Mouse (Mus musculus): ENCODE measurements around the gene Fgfr1op. TPM values are rescaled to one million over a fixed set of nuclear protein-coding genes. Genes with fewer than 3 reads are reported as not detected.

Fgfr1op gene
- total and polyA plus RNA-seq, 3 experiments, result 13.7 to 47.3 (median 24.8) TPM

DNA sequence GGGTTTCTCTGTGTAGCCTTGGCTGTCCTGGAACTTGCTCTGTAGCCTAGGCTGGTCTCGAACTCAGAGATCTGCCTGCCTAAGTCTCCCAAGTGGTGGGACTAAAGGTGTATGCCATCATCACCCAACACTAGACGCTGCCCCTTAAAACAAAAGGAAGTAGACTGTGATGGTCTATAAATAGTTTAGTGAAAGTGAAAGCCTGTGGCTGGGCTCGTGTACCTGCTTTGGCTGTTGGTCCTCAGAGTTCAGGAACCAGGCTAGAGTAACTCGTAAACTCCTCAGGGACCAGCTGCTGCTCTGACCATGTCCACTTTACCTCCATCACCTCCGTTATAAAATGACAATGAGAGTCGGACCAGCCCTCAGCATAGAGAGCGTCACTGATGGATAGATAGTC lies 5.0 kb downstream of the Fgfr1op start:
- H3K9me3 ChIP-seq (replicated peaks), result no peaks in the 10 kb centered on the region
- peaks cover 7% of the 10 kb centered on the region for H3K4me1 ChIP-seq (ENCODE audit: insufficient read depth, low read depth, low read length)
- TF ChIP-seq CTCF (IDR thresholded peaks at IDR 0.05; ENCODE audit: low read depth, low read length) (no peak), GATA2 (IDR thresholded peaks at IDR 0.05; ENCODE audit: borderline replicate concordance, low read depth, low read length) (no peak), TAL1 (conservative IDR thresholded peaks at IDR 0.05; ENCODE audit: low read depth, low read length) (no peak), GATA1 (IDR thresholded peaks at IDR 0.05; ENCODE audit: borderline replicate concordance, low read length) (no peak), POLR2AphosphoS5 (IDR thresholded peaks at IDR 0.05; ENCODE audit: insufficient replicate concordance, low read depth, low read length) (no peak)
- ATAC-seq (ENCODE audit: extremely low read depth, insufficient number of reproducible peaks, low FRiP score, poor library complexity, severe bottlenecking) (no peak), DNase-seq (ENCODE audit: low spot score) (no peak)
- H3K4me3 ChIP-seq (ENCODE audit: low read depth, low read length), result no peak overlapping the region
- peaks cover 68% of the 10 kb centered on the region for H3K36me3 ChIP-seq (replicated peaks)
- H3K27me3 ChIP-seq (ENCODE audit: insufficient read depth, low read length), result no peaks in the 10 kb centered on the region

GRCm38 (mm10) chr17:8171081-8171480 lies 5.8 kb downstream of the Fgfr1op start:
- Histone ChIP-seq H3K4me3 (ENCODE audit: low read depth, low read length) (no peak overlapping the region), H3K27me3 (ENCODE audit: insufficient read depth, low read length) (no peaks in the 10 kb centered on the region), H3K4me1 (ENCODE audit: insufficient read depth, low read depth, low read length) (peaks cover 7% of the 10 kb centered on the region), H3K9me3 (replicated peaks) (no peaks in the 10 kb centered on the region), H3K36me3 (replicated peaks) (peaks cover 75% of the 10 kb centered on the region)
- TF ChIP-seq CTCF (IDR thresholded peaks at IDR 0.05; ENCODE audit: low read depth, low read length), result no peak
- TF ChIP-seq GATA1 (IDR thresholded peaks at IDR 0.05; ENCODE audit: borderline replicate concordance, low read length), result no peak
- no peak for TF ChIP-seq POLR2AphosphoS5 (IDR thresholded peaks at IDR 0.05; ENCODE audit: insufficient replicate concordance, low read depth, low read length)
- TF ChIP-seq GATA2 (IDR thresholded peaks at IDR 0.05; ENCODE audit: borderline replicate concordance, low read depth, low read length), result no peak
- TF ChIP-seq TAL1 (conservative IDR thresholded peaks at IDR 0.05; ENCODE audit: low read depth, low read length), result no peak
- DNase-seq (ENCODE audit: low spot score) (no peak), ATAC-seq (ENCODE audit: extremely low read depth, insufficient number of reproducible peaks, low FRiP score, poor library complexity, severe bottlenecking) (no peak)

DNA sequence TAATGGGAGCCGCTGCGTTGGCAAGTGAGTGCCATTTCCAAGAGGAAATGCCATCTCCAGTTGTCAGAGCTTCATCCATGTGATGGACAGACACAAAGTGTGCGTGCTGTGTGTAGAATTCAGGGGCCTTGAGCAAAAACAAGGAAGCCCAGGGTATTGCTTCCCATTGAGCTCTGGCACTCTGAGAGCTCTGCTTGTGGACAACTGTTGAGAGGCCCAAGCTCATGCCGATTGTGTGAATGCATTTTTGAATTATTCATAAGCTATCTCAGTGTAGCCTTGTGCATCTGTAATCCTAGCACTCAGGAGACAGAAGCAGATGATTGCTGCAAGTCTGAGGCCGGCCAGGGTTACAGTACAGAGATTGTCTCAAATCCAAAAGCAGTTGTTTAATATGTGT lies 11.8 kb downstream of the Fgfr1op start:
- Histone ChIP-seq H3K4me3 (ENCODE audit: low read depth, low read length) (no peak overlapping the region), H3K9me3 (replicated peaks) (no peaks in the 10 kb centered on the region), H3K27me3 (ENCODE audit: insufficient read depth, low read length) (no peaks in the 10 kb centered on the region), H3K4me1 (ENCODE audit: insufficient read depth, low read depth, low read length) (no peaks in the 10 kb centered on the region), H3K36me3 (replicated peaks) (peaks cover 88% of the 10 kb centered on the region)
- ATAC-seq (ENCODE audit: extremely low read depth, insufficient number of reproducible peaks, low FRiP score, poor library complexity, severe bottlenecking) (no peak), DNase-seq (ENCODE audit: low spot score) (no peak)
- no peak for TF ChIP-seq GATA2 (IDR thresholded peaks at IDR 0.05; ENCODE audit: borderline replicate concordance, low read depth, low read length)
- no peak for TF ChIP-seq GATA1 (IDR thresholded peaks at IDR 0.05; ENCODE audit: borderline replicate concordance, low read length)
- TF ChIP-seq CTCF (IDR thresholded peaks at IDR 0.05; ENCODE audit: low read depth, low read length), result no peak
- TF ChIP-seq POLR2AphosphoS5 (IDR thresholded peaks at IDR 0.05; ENCODE audit: insufficient replicate concordance, low read depth, low read length), result no peak

GRCm38 (mm10) chr17:8183815-8184214 lies 18.5 kb downstream of the Fgfr1op start:
- H3K4me3 ChIP-seq (ENCODE audit: low read depth, low read length), result no peak overlapping the region
- peaks cover 89% of the 10 kb centered on the region for H3K36me3 ChIP-seq (replicated peaks)
- H3K27me3 ChIP-seq (ENCODE audit: insufficient read depth, low read length), result no peaks in the 10 kb centered on the region
- TF ChIP-seq TAL1 (conservative IDR thresholded peaks at IDR 0.05; ENCODE audit: low read depth, low read length), result no peak
- no peak for TF ChIP-seq POLR2AphosphoS5 (IDR thresholded peaks at IDR 0.05; ENCODE audit: insufficient replicate concordance, low read depth, low read length)
- TF ChIP-seq GATA1 (IDR thresholded peaks at IDR 0.05; ENCODE audit: borderline replicate concordance, low read length), result no peak
- no peak for TF ChIP-seq GATA2 (IDR thresholded peaks at IDR 0.05; ENCODE audit: borderline replicate concordance, low read depth, low read length)
- no peak for TF ChIP-seq CTCF (IDR thresholded peaks at IDR 0.05; ENCODE audit: low read depth, low read length)
- H3K9me3 ChIP-seq (replicated peaks), result no peaks in the 10 kb centered on the region
- ATAC-seq (ENCODE audit: extremely low read depth, insufficient number of reproducible peaks, low FRiP score, poor library complexity, severe bottlenecking), result no peak
- no peak for DNase-seq (ENCODE audit: low spot score)
- H3K4me1 ChIP-seq (ENCODE audit: insufficient read depth, low read depth, low read length), result peaks cover 3% of the 10 kb centered on the region; the same call in 1 of the 2 replicates

GRCm38 (mm10) chr17:8184217-8184616 lies 18.9 kb downstream of the Fgfr1op start:
- Histone ChIP-seq H3K27me3 (ENCODE audit: insufficient read depth, low read length) (no peaks in the 10 kb centered on the region), H3K36me3 (replicated peaks) (peaks cover 89% of the 10 kb centered on the region), H3K4me1 (ENCODE audit: insufficient read depth, low read depth, low read length) (peaks cover 3% of the 10 kb centered on the region; the same call in 1 of the 2 replicates), H3K9me3 (replicated peaks) (no peaks in the 10 kb centered on the region), H3K4me3 (ENCODE audit: low read depth, low read length) (no peak overlapping the region)
- TF ChIP-seq GATA2 (IDR thresholded peaks at IDR 0.05; ENCODE audit: borderline replicate concordance, low read depth, low read length), result no peak
- no peak for TF ChIP-seq POLR2AphosphoS5 (IDR thresholded peaks at IDR 0.05; ENCODE audit: insufficient replicate concordance, low read depth, low read length)
- TF ChIP-seq GATA1 (IDR thresholded peaks at IDR 0.05; ENCODE audit: borderline replicate concordance, low read length), result no peak
- TF ChIP-seq CTCF (IDR thresholded peaks at IDR 0.05; ENCODE audit: low read depth, low read length), result no peak
- TF ChIP-seq TAL1 (conservative IDR thresholded peaks at IDR 0.05; ENCODE audit: low read depth, low read length), result no peak
- ATAC-seq (ENCODE audit: extremely low read depth, insufficient number of reproducible peaks, low FRiP score, poor library complexity, severe bottlenecking) (no peak), DNase-seq (ENCODE audit: low spot score) (no peak)

DNA sequence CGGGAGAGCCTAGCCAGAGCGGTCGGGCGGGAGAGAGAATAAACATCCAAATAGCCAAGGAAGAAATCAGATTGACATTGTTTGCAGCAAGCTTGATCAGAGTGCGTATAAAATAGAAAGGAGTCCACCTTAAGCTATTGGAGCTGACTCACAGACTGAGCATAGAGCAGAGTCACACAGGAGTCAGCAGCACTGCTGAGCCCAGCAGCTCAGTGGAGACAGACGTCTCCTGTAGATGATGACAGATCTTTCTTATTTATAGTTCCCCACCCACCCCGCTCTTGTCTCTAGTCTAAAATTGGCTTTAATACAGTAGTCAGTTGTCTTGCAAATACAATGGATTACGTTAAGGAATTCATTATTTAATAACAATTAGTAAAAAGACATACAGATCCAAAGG lies 28.4 kb downstream of the Fgfr1op start:
- Histone ChIP-seq H3K36me3 (replicated peaks) (peaks cover 91% of the 10 kb centered on the region), H3K4me1 (ENCODE audit: insufficient read depth, low read depth, low read length) (0 out of 2 replicates have a peak, but pooled peaks cover 3% of the 10 kb centered on the region)
- DNase-seq (ENCODE audit: low spot score), result no peak

More for the DNA sequence above, 28.4 kb downstream of the Fgfr1op start:
- TF ChIP-seq POLR2AphosphoS5 (IDR thresholded peaks at IDR 0.05; ENCODE audit: insufficient replicate concordance, low read depth, low read length) (no peak), GATA2 (IDR thresholded peaks at IDR 0.05; ENCODE audit: borderline replicate concordance, low read depth, low read length) (no peak), GATA1 (IDR thresholded peaks at IDR 0.05; ENCODE audit: borderline replicate concordance, low read length) (no peak), CTCF (IDR thresholded peaks at IDR 0.05; ENCODE audit: low read depth, low read length) (no peak), TAL1 (conservative IDR thresholded peaks at IDR 0.05; ENCODE audit: low read depth, low read length) (no peak)
- Histone ChIP-seq H3K4me3 (ENCODE audit: low read depth, low read length) (no peak overlapping the region), H3K9me3 (replicated peaks) (no peaks in the 10 kb centered on the region), H3K27me3 (ENCODE audit: insufficient read depth, low read length) (no peaks in the 10 kb centered on the region)
- no peak for ATAC-seq (ENCODE audit: extremely low read depth, insufficient number of reproducible peaks, low FRiP score, poor library complexity, severe bottlenecking)

Measured in G1E (cell line).